13 mouse cellular contexts compared by ENCODE assay signal in genomic region chr15:97738923-97739322, GRCm38 (mm10).
"Had no signal": no experiment of that assay in that cellular context is flagged by ENCODE, and none has a peak within 500 bp of the region (broad histone marks: within the 10 kb centered on the region; RNA-seq: fewer than 3 reads in every experiment).

No protein-coding gene starts in this region.

- H3K9ac ChIP-seq: kidney, embryonic 15.5 days; limb, embryonic 13.5 days; neural tube, embryonic 13.5 days had no signal

- H3K36me3 ChIP-seq: kidney, embryonic 15.5 days; limb, embryonic 13.5 days; midbrain, embryonic 10.5 days; neural tube, embryonic 13.5 days had no signal

- H3K4me2 ChIP-seq: kidney, embryonic 15.5 days; limb, embryonic 13.5 days; neural tube, embryonic 13.5 days had no signal

- H3K4me3 ChIP-seq: kidney, embryonic 15.5 days; limb, embryonic 13.5 days; midbrain, embryonic 10.5 days; neural tube, embryonic 13.5 days had no signal

- H3K27ac ChIP-seq: kidney, embryonic 15.5 days; limb, embryonic 13.5 days; midbrain, embryonic 10.5 days; neural tube, embryonic 13.5 days had no signal

- H3K4me1 ChIP-seq: kidney, embryonic 15.5 days had no signal

- DNase-seq: kidney, adult 18-20 months; kidney, postnatal 14 days; left cerebral cortex, postnatal 4 days; midbrain, embryonic 14.5 days; retina, postnatal 1 day; right cerebral cortex, postnatal 4 days; spleen, adult 18-20 months; thymus, adult 18-20 months; thymus, postnatal 14 days had no signal

- H3K27me3 ChIP-seq: kidney, embryonic 15.5 days; limb, embryonic 13.5 days; neural tube, embryonic 13.5 days had no signal

- H3K9me3 ChIP-seq: kidney, embryonic 15.5 days; limb, embryonic 13.5 days; midbrain, embryonic 10.5 days; neural tube, embryonic 13.5 days had no signal
